Mouse (Mus musculus) heart, adult 2 months (tissue): ENCODE data around the gene Ankmy1. TPM values are rescaled to one million over a fixed set of nuclear protein-coding genes. Genes with fewer than 3 reads are reported as not detected.
A peak's percentile ranks its signal among the peaks of the same experiment; 100 is the strongest.

Experiments used
- DNase-seq, 2 experiments: peaks; one replicate each; pipeline ENCODE4 v3.0.0; 2021
- H3K27ac ChIP-seq: fragments of 200-600 bp; 2 replicates; pipeline ENCODE4 v1.8.1; 2022
- H3K27me3 ChIP-seq: fragments of 200-500 bp; 2 replicates; pipeline ENCODE4 v1.6.1; 2012; ENCODE audit warnings: mild to moderate bottlenecking, low read length, inconsistent platforms, mixed read lengths; ENCODE audit not compliant: control insufficient read depth, insufficient read depth
- H3K36me3 ChIP-seq: fragments of 200-500 bp; 2 replicates; pipeline ENCODE4 v1.6.1; 2012; ENCODE audit warnings: low read length, inconsistent platforms; ENCODE audit not compliant: control insufficient read depth, insufficient read depth
- H3K4me1 ChIP-seq: fragments of 200-500 bp; 2 replicates; pipeline ENCODE4 v1.6.1; 2011; ENCODE audit warnings: low read length; ENCODE audit not compliant: control insufficient read depth, insufficient read depth
- H3K4me3 ChIP-seq: fragments of 200-600 bp; 2 replicates; pipeline ENCODE4 v1.8.1; 2022
- H3K79me2 ChIP-seq: fragments of 200-500 bp; replicated peaks from 2 replicates; pipeline ENCODE4 v1.6.1; 2012; ENCODE audit warnings: mild to moderate bottlenecking, inconsistent platforms, low read length, moderate library complexity, mixed read lengths; ENCODE audit not compliant: control insufficient read depth, insufficient read depth
- H3K9ac ChIP-seq: fragments of 200-500 bp; 2 replicates; pipeline ENCODE4 v1.6.1; 2012; ENCODE audit warnings: low read depth, mild to moderate bottlenecking, control low read depth, inconsistent platforms, low read length, mixed read lengths
- CTCF ChIP-seq: fragments of 200-600 bp; IDR thresholded peaks from 2 replicates; pipeline ENCODE4 v1.8.1; 2022; ENCODE audit warnings: antibody characterized with exemption, mild to moderate bottlenecking, moderate library complexity
- EP300 ChIP-seq: fragments of 200-500 bp; IDR thresholded peaks from 2 replicates; pipeline ENCODE4 v1.6.1; 2011; ENCODE audit warnings: low read depth, low read length, control low read depth; ENCODE audit not compliant: insufficient read depth
- POLR2A ChIP-seq: fragments of 200-500 bp; IDR thresholded peaks from 2 replicates; pipeline ENCODE4 v1.6.1; 2011; ENCODE audit warnings: mild to moderate bottlenecking, low read depth, low read length, control low read depth; ENCODE audit not compliant: insufficient read depth
- WGBS: fragments of 180-500 bp; shearing (Covaris S2); methylation state at CpG from one replicate; pipeline ENCODE4 v1.1.7; 2018; 5-methylcytosine and 5-hydroxymethylcytosine counted together
- intact Hi-C: fragments of 180-260 bp; cut with DNase I; formaldehyde crosslinking; loops from one replicate; pipeline ENCODE4 v1.15.1; 2025
- polyA plus RNA-seq: library from polyadenylated mRNA; depleted of rRNA; stranded (reverse); fragments of >200 nt; gene quantifications from 2 replicates; pipeline ENCODE4 v1.2.3, GENCODE M21; 2012
- total RNA-seq, 2 experiments: library from RNA; stranded (reverse); gene quantifications; 2 replicates each; pipeline ENCODE4 v1.2.3; 2021

Ankmy1 gene
- total and polyA plus RNA-seq, 3 experiments: 0.09 to 0.21 TPM; not detected in 1

GRCm38 (mm10) chr1:92840231-92840890 lies 62.3 kb downstream of the Ankmy1 start:
- TF ChIP-seq POLR2A (no peak), CTCF (peak; percentile 45)
- intact Hi-C loops: no loop called here
- Histone ChIP-seq H3K27ac (no peak overlapping the region), H3K27me3 (no peaks in the 10 kb centered on the region), H3K9ac (no peak overlapping the region), H3K79me2 (no peaks in the 10 kb centered on the region), H3K4me1 (peaks cover 9% of the 10 kb centered on the region; the same call in 1 of the 2 replicates), H3K4me3 (no peak overlapping the region), H3K36me3 (no peaks in the 10 kb centered on the region)
- 72% methylated on average over 8 of the region's 8 CpGs for WGBS
- no peak for DNase-seq

DNA sequence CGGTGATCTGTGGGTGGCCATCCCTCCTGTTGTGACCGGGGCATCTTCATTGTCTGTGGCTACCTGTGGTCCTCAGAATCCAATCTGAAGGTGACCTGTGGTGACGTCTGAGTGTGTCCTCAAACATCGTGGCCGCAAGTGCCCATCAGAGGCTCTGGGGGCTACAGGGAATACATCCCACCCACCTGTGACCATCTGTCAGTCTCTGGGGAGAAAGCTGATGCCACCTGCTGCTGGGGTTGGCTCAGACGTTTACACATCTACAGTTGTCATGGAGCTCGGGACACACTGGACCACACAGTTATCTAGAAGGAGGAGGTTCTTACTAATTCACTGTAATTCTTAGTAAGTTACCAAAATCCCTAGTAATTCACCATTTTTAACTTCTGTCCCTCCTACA lies 63.5 kb downstream of the Ankmy1 start:
- Histone ChIP-seq H3K9ac (no peak overlapping the region), H3K36me3 (no peaks in the 10 kb centered on the region), H3K4me1 (peaks cover 9% of the 10 kb centered on the region; the same call in 1 of the 2 replicates), H3K27me3 (no peaks in the 10 kb centered on the region), H3K79me2 (no peaks in the 10 kb centered on the region), H3K4me3 (no peak overlapping the region), H3K27ac (no peak overlapping the region)
- 64% methylated on average over 7 of the region's 7 CpGs for WGBS
- intact Hi-C loops: no loop called here
- no peak for DNase-seq
- TF ChIP-seq CTCF (no peak), EP300 (no peak), POLR2A (no peak)

DNA sequence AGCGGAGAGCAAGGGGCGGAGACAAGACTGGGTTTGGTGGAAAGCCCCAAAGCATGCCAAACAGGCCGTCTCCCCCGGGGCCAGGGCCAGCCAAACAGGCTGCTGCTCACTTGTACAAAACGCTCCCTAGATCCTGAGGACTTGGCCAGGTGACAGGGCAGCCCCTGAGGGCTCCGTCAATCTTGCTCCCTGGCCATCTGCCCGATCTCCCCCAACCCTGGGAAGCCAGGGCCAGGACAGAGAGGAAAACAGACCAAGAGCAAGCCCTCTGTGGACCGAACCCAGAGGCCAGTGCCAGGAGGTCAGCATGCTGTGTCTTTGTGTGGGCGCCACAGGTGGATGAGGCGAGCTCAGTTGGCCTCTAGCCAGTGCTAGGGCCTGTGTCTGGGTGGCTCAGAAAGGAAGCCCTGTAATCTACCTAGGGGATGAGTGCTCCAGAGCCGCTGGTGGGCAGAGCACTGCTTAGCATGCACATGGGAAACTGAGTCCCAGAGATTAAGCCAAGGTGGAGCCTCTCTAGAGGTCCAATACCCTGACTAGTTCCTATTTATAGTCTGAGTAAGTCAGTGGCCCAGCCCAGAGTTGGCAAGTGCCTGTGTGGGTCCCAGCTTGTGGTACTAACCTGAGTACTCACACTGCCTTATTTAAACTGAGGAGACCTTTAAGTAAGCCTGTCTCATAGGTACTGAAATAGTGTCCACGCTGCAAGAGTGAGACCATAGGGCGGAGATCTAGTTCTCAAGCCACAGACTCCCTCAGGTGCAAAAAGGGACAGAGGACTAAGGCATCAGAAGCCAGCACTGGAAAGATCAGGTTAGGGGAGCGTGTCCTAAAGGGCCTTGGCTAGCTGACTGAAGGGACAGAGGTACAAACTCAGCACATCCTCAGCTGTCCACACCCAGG lies 64.5 kb downstream of the Ankmy1 start:
- H3K9ac ChIP-seq: no peak overlapping the region
- no peak overlapping the region for H3K4me3 ChIP-seq

DNA sequence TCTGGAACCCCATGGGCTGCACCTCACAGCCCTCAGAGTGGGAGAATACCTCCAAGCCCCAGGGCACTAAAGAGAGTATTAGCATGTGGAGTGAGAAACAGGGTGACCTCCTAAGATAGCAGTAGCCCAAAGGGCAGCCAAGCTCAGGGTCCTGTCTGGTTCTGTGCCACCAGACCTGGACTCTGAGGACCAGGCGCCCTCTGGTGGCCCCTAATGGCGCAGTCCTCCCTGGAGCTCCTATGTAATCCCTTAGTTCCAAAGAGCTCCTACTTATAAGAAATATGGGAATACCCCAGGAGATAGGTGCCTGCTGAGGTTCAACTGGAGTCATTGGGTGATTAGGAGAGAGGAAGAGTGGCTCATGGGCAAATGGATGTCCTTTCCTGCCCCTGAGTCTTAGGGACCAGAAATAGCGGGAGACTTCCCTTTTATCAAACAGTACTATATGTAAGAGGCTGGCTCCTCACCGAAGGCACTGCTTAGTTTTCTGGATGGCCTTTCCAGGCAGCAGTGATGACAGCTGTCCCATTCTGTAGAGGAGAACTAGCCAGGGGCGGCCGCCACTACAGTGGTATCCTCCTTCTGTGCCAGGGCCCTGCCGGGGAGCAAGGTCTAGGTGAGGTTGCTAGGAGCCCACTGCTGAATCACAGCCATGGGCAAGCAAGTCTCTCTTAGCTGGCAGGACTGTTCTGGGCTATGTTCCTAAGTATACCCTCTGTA lies 68.6 kb downstream of the Ankmy1 start:
- intact Hi-C loops: loop anchor here (1.0 to 2.0 kb wide), 4 partner anchors 47 to 185 kb away; partner anchors contain the start of gene Otos
- H3K36me3 ChIP-seq: no peaks in the 10 kb centered on the region
- peak overlapping the region; percentile 62 for H3K4me3 ChIP-seq
- H3K4me1 ChIP-seq: peaks cover 4% of the 10 kb centered on the region; the same call in 1 of the 2 replicates
- no peaks in the 10 kb centered on the region for H3K79me2 ChIP-seq
- 43% methylated on average over 7 of the region's 7 CpGs for WGBS
- peak overlapping the region; percentile 94 for H3K27ac ChIP-seq
- no peaks in the 10 kb centered on the region; the same call in 1 of the 2 replicates for H3K27me3 ChIP-seq
- TF ChIP-seq CTCF: peak; percentile 92
- TF ChIP-seq POLR2A: no peak
- 0 out of 2 replicates have a peak, but pooled peaks have one; percentile 45 for TF ChIP-seq EP300
- peak; percentile 77 to 81 for DNase-seq
- no peak overlapping the region for H3K9ac ChIP-seq

More for the DNA sequence above, 64.5 kb downstream of the Ankmy1 start:
- H3K36me3 ChIP-seq: no peaks in the 10 kb centered on the region
- peak; percentile 39 to 41 for DNase-seq
- H3K27me3 ChIP-seq: no peaks in the 10 kb centered on the region
- peak overlapping the region; percentile 52; the same call in 1 of the 2 replicates for H3K27ac ChIP-seq
- WGBS: 46% methylated on average over 14 of the region's 14 CpGs
- peaks cover 7% of the 10 kb centered on the region; the same call in 1 of the 2 replicates for H3K4me1 ChIP-seq
- intact Hi-C loops: no loop called here
- H3K79me2 ChIP-seq: no peaks in the 10 kb centered on the region
- TF ChIP-seq POLR2A: no peak
- TF ChIP-seq CTCF: no peak
- TF ChIP-seq EP300: no peak

DNA sequence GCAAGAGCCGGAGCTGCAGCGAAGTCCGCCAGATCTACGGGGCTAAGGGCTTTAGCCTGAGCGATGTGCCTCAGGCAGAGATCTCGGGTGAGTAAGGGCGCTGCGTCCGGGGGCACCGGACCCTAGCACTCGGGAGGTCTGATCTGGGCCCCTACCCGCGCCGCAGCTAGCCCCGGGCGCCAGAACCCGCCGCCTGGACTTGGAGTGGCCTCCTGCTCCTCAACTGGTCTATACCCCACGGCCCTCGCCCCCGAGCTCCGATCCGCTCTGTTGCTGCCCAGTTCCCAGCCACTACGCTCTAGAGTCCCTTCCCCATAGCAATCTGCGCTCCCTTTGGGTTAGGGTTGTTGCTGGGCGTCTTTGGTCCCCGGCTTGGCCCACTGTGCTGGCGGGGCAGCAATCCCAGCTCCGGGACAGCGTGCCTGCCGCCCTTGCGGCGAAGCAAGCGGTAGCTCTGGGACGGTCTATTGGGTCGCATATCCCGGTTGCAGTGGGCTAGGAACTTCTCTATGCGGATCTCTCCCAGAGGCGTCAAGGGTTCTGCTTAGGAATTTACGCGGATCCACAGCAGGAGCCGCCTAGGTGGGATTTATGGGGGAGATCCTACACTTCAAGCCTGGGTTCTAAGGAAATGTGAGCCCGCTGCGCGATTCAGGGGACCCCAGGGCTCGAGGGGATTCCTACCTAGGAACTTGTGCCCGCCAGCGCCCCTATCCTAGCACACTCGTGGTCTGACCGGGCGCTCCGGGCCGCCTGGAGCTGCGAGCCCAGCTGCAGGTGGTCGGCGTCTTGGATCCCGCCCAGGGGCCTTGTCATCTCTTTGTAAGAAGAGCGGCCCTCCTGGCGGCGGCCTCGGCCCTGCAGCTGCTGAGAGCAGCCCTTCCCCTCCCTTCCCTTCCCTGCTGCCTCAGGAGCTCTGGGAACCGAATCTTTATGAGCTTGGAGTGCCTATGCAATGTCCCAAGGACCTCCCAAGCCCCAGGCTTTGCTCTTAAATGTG lies 70.4 kb downstream of the Ankmy1 start:
- intact Hi-C loops: loop anchor here (1.0 to 2.0 kb wide), 2 partner anchors 46 to 60 kb away; no protein-coding TSS in a partner anchor
- Histone ChIP-seq H3K4me1 (no peaks in the 10 kb centered on the region), H3K36me3 (no peaks in the 10 kb centered on the region), H3K9ac (peak overlapping the region; percentile 83), H3K27me3 (no peaks in the 10 kb centered on the region; the same call in 1 of the 2 replicates), H3K79me2 (no peaks in the 10 kb centered on the region), H3K4me3 (peak overlapping the region; percentile 62), H3K27ac (peak overlapping the region; percentile 94)
- WGBS: 2% methylated on average over 62 of the region's 62 CpGs
- peak; percentile 49 to 57 for DNase-seq
- TF ChIP-seq EP300: no peak
- TF ChIP-seq CTCF: peak; percentile 35
- TF ChIP-seq POLR2A: no peak
